Mouse (Mus musculus) midbrain, embryonic 11.5 days (tissue): ENCODE results near the gene Wdr72. TPM values are rescaled to one million over a fixed set of nuclear protein-coding genes. Genes with fewer than 3 reads are reported as not detected.

Source experiments
- ATAC-seq: fragments of 200-750 bp; cut with Nextera tagmentation; 2 replicates; pipeline ENCODE4 v1.8.0; 2017; ENCODE audit warnings: moderate TSS enrichment, moderate library complexity; ENCODE audit not compliant: low FRiP score
- DNase-seq: peaks from one replicate; pipeline ENCODE4 v3.0.0; 2015; ENCODE audit warnings: low spot score; ENCODE audit errors: missing footprints
- H3K27ac ChIP-seq: fragments of 300-500 bp; sonication (generic); 2 replicates; pipeline ENCODE4 v1.5.1; 2014; ENCODE audit warnings: low read depth, low read length
- H3K27me3 ChIP-seq: fragments of 300-500 bp; sonication (generic); 2 replicates; pipeline ENCODE4 v1.6.1; 2014; ENCODE audit warnings: mild to moderate bottlenecking, low read length, moderate library complexity, mixed read lengths; ENCODE audit not compliant: control insufficient read depth, insufficient read depth
- H3K36me3 ChIP-seq: fragments of 300-500 bp; sonication (generic); 2 replicates; pipeline ENCODE4 v1.6.1; 2014; ENCODE audit warnings: mild to moderate bottlenecking, low read length, moderate library complexity, mixed read lengths; ENCODE audit not compliant: control insufficient read depth, insufficient read depth
- H3K4me1 ChIP-seq: fragments of 300-500 bp; sonication (generic); 2 replicates; pipeline ENCODE4 v1.6.1; 2014; ENCODE audit warnings: low read length; ENCODE audit not compliant: control insufficient read depth, insufficient read depth
- H3K4me2 ChIP-seq: fragments of 300-500 bp; sonication (generic); 2 replicates; pipeline ENCODE4 v1.6.1; 2014; ENCODE audit warnings: mild to moderate bottlenecking, moderate library complexity
- H3K4me3 ChIP-seq: fragments of 300-500 bp; sonication (generic); 2 replicates; pipeline ENCODE4 v1.5.1; 2014; ENCODE audit warnings: low read depth, low read length
- H3K9ac ChIP-seq: fragments of 300-500 bp; sonication (generic); 2 replicates; pipeline ENCODE4 v1.6.1; 2014; ENCODE audit warnings: low read length
- H3K9me3 ChIP-seq: fragments of 300-500 bp; sonication (generic); 2 replicates; pipeline ENCODE4 v1.6.1; 2016; ENCODE audit warnings: low read length; ENCODE audit not compliant: control insufficient read depth
- WGBS: fragments of 180-500 bp; shearing (Covaris S2); extraction: QIAGEN DNeasy Blood & Tissue Kit; methylation state at CpG from one replicate; pipeline ENCODE4 v1.1.7; 2014; 5-methylcytosine and 5-hydroxymethylcytosine counted together
- polyA plus RNA-seq: library from polyadenylated mRNA; unstranded; fragments of >200 nt; fragmentation: Nextera tagmentation; extraction: Ambion mirVana; gene quantifications from 2 replicates; pipeline ENCODE4 v1.2.1, GENCODE M21; 2014

Gene Wdr72
- polyA plus RNA-seq, 1 experiment from 2014 or later: 0.90 TPM

GRCm38 (mm10) chr9:74328821-74329220 lies 218.7 kb downstream of the Wdr72 start:
- H3K36me3 ChIP-seq: no peaks in the 10 kb centered on the region

GRCm38 (mm10) chr9:74330706-74331495 lies 220.7 kb downstream of the Wdr72 start:
- ATAC-seq: no peak
- WGBS: 55% methylated on average over 9 of the region's 9 CpGs
- H3K4me2 ChIP-seq: no peak overlapping the region

More at GRCm38 (mm10) chr9:74328821-74329220, 218.7 kb downstream of the Wdr72 start:
- Histone ChIP-seq H3K9me3 (no peaks in the 10 kb centered on the region), H3K27ac (no peak overlapping the region), H3K4me3 (no peak overlapping the region), H3K4me2 (no peak overlapping the region), H3K9ac (no peak overlapping the region), H3K27me3 (no peaks in the 10 kb centered on the region), H3K4me1 (no peaks in the 10 kb centered on the region)
- 79% methylated on average over 5 of the region's 5 CpGs for WGBS
- ATAC-seq: no peak
- no peak for DNase-seq

GRCm38 (mm10) chr9:74332321-74332720 lies 222.2 kb downstream of the Wdr72 start:
- DNase-seq (no peak), ATAC-seq (no peak)
- Histone ChIP-seq H3K4me3 (no peak overlapping the region), H3K27ac (no peak overlapping the region), H3K36me3 (no peaks in the 10 kb centered on the region), H3K4me1 (no peaks in the 10 kb centered on the region), H3K27me3 (no peaks in the 10 kb centered on the region), H3K4me2 (no peak overlapping the region), H3K9me3 (no peaks in the 10 kb centered on the region), H3K9ac (no peak overlapping the region)
- whole genome bisulfite sequencing: 83% methylated on average over 3 of the region's 3 CpGs

More at GRCm38 (mm10) chr9:74330706-74331495, 220.7 kb downstream of the Wdr72 start:
- no peak for DNase-seq
- Histone ChIP-seq H3K27ac (no peak overlapping the region), H3K27me3 (no peaks in the 10 kb centered on the region), H3K9ac (no peak overlapping the region), H3K9me3 (no peaks in the 10 kb centered on the region), H3K4me1 (no peaks in the 10 kb centered on the region), H3K4me3 (no peak overlapping the region), H3K36me3 (no peaks in the 10 kb centered on the region)

Other genes starting within 250 kb of the Wdr72 start
- 0.21 and 0.26 TPM in 2 replicates for gene Unc13c, start 141.4 kb upstream of the Wdr72 start, polyA plus RNA-seq